Mouse (Mus musculus) spleen, postnatal 4 days (tissue): ENCODE measurements around the gene Slc13a3.
"Not testable (repeated sequence)": the region's sequence is repeated elsewhere in the genome, so short reads cannot be mapped to it uniquely, and the experiment has no call there.

Experiments used
- DNase-seq, 2 experiments: peaks; one replicate each; pipeline ENCODE4 v3.0.0; 2022; ENCODE audit warnings: low spot score in 2 of 2

The Slc13a3 gene

GRCm38 (mm10) chr2:165473003-165473402 is at the start of gene Slc13a3:
Gene Slc13a3 (minus strand): TSS chr2:165473230.
- no peak for DNase-seq

- no peak for DNase-seq
Observed at GRCm38 (mm10) chr2:165515178-165515728, 42.2 kb upstream of the Slc13a3 start.

GRCm38 (mm10) chr2:165512870-165513600 is 40.0 kb upstream of the Slc13a3 start:
- no peak for DNase-seq

GRCm38 (mm10) chr2:165512426-165512825 is 39.4 kb upstream of the Slc13a3 start:
- no peak for DNase-seq

GRCm38 (mm10) chr2:165511530-165511929 is 38.5 kb upstream of the Slc13a3 start:
- not testable (repeated sequence) for DNase-seq

- DNase-seq: not testable (repeated sequence)
Observed at GRCm38 (mm10) chr2:165510914-165511458, 38.0 kb upstream of the Slc13a3 start.

GRCm38 (mm10) chr2:165510466-165510865 is 37.4 kb upstream of the Slc13a3 start:
- no peak for DNase-seq

GRCm38 (mm10) chr2:165509686-165510085 is 36.7 kb upstream of the Slc13a3 start:
- DNase-seq: no peak

GRCm38 (mm10) chr2:165503259-165504203 is 30.5 kb upstream of the Slc13a3 start, which contains the start of gene Slc2a10:
Gene Slc2a10 (plus strand): TSS chr2:165503787.
- no peak for DNase-seq

GRCm38 (mm10) chr2:165498816-165499215 is 25.8 kb upstream of the Slc13a3 start:
- DNase-seq: no peak

GRCm38 (mm10) chr2:165497706-165498275 is 24.8 kb upstream of the Slc13a3 start:
- no peak for DNase-seq

- DNase-seq: peak; percentile 36 to 73
Observed at GRCm38 (mm10) chr2:165496251-165496650, 23.2 kb upstream of the Slc13a3 start.

- no peak for DNase-seq
Observed at GRCm38 (mm10) chr2:165494495-165494894, 21.5 kb upstream of the Slc13a3 start.

GRCm38 (mm10) chr2:165493587-165494210 is 20.7 kb upstream of the Slc13a3 start:
- DNase-seq: no peak

GRCm38 (mm10) chr2:165492648-165493553 is 19.9 kb upstream of the Slc13a3 start, which contains the start of gene Trp53rka:
Gene Trp53rka (minus strand): TSS chr2:165493324.
- peak; percentile 72 to 85 for DNase-seq

GRCm38 (mm10) chr2:165486881-165487535 is 14.0 kb upstream of the Slc13a3 start:
- DNase-seq: peak; percentile 29 to 71

- DNase-seq: no peak
Observed at GRCm38 (mm10) chr2:165486401-165486800, 13.4 kb upstream of the Slc13a3 start.

GRCm38 (mm10) chr2:165485826-165486225 is 12.8 kb upstream of the Slc13a3 start:
- no peak for DNase-seq

GRCm38 (mm10) chr2:165484152-165484551 is 11.1 kb upstream of the Slc13a3 start:
- no peak for DNase-seq
